ENCODE assay signal across 11 mouse cellular contexts in genomic region chr11:53522930-53523329, GRCm38 (mm10). TPM values are rescaled to one million over a fixed set of nuclear protein-coding genes. Genes with fewer than 3 reads are reported as not detected.
DNase-seq lines count a peak whose midpoint lies in the region; TF ChIP-seq lines count a peak whose summit lies in the region.
"Had no signal": no experiment of that assay in that cellular context is flagged by ENCODE, and none has a peak within 500 bp of the region (broad histone marks: within the 10 kb centered on the region; RNA-seq: fewer than 3 reads in every experiment).

No protein-coding gene starts in this region.

- H3K27ac ChIP-seq in layer of hippocampus, adult 2 months, result peak overlapping the region; percentile 93
- peak overlapping the region; percentile 99 for H3K27ac ChIP-seq in left cerebral cortex, adult 2 months
- H3K27ac ChIP-seq: kidney, postnatal 0 days; midbrain, embryonic 13.5 days had no signal

- TF ChIP-seq CTCF in layer of hippocampus, adult 2 months (conservative IDR thresholded peaks at IDR 0.05), result no peak
- TF ChIP-seq CTCF in left cerebral cortex, adult 2 months (IDR thresholded peaks at IDR 0.05), result no peak

- peak overlapping the region; percentile 26; the same call in 1 of the 2 replicates for H3K4me3 ChIP-seq in layer of hippocampus, adult 2 months
- peak overlapping the region; percentile 21; the same call in 1 of the 2 replicates for H3K4me3 ChIP-seq in left cerebral cortex, adult 2 months
- H3K4me3 ChIP-seq: midbrain, embryonic 13.5 days had no signal

- intact Hi-C loops in left cerebral cortex, adult 2 months (cut with DNase I), result no loop called here
- intact Hi-C loops in heart, postnatal 14 days (cut with DNase I), result no loop called here

- peak; percentile 64 to 77 for DNase-seq in layer of hippocampus, adult 2 months (ENCODE audit: low spot score in 2 of 2)
- no peak for DNase-seq in layer of hippocampus, adult 9-10 months (ENCODE audit: low spot score)
- DNase-seq in cerebellum, postnatal 14 days, result peak; percentile 76 to 84
- DNase-seq in left cerebral cortex, adult 2 months (ENCODE audit: extremely low spot score in 1 of 2, low spot score in 2 of 2), result peak; percentile 59 to 69
- DNase-seq in right cerebral cortex, postnatal 14 days, result peak; percentile 58
- DNase-seq in adrenal gland, adult (ENCODE audit: inconsistent age in 2 of 2, low spot score in 1 of 2), result no peak
- DNase-seq in heart, postnatal 14 days, result no peak
- DNase-seq: thymus, postnatal 36 days had no signal

RNA-seq across cellular contexts. Expression of gene Sept8, which starts 3.9 kb away (rescaled TPM):
- 100 to 1,000 TPM; 240 to 254 TPM for total RNA-seq in layer of hippocampus, adult 2 months (2021)
- 100 to 1,000 TPM; 304 to 314 TPM for total RNA-seq in left cerebral cortex, adult 2 months (2021)
- total RNA-seq in heart, postnatal 14 days (2021), result 10 to 100 TPM; 42.1 TPM

RNA-seq across cellular contexts. Expression of gene Sowaha, which starts 42.9 kb away (rescaled TPM):
- total RNA-seq in layer of hippocampus, adult 2 months (2021), result 100 to 1,000 TPM; 137 to 142 TPM
- total RNA-seq in left cerebral cortex, adult 2 months (2021), result 10 to 100 TPM; 68.8 to 83.8 TPM
- under 1 TPM; 0.07 TPM for total RNA-seq in heart, postnatal 14 days (2021)

RNA-seq across cellular contexts. Expression of gene Gm9945, which starts 43.0 kb away (rescaled TPM):
- total RNA-seq in layer of hippocampus, adult 2 months (2021), result 1 to 10 TPM; 2.5 to 3.4 TPM
- 1 to 10 TPM; 1.8 to 2.2 TPM for total RNA-seq in left cerebral cortex, adult 2 months (2021)
- not detected for total RNA-seq in heart, postnatal 14 days (2021)
- total RNA-seq: common myeloid progenitor, adult 5-6 weeks had no signal

RNA-seq across cellular contexts. Expression of gene Kif3a, which starts 44.2 kb away (rescaled TPM):
- total RNA-seq in layer of hippocampus, adult 2 months (2021), result 100 to 1,000 TPM; 130 to 133 TPM
- 100 to 1,000 TPM; 127 to 131 TPM for total RNA-seq in left cerebral cortex, adult 2 months (2021)
- total RNA-seq in heart, postnatal 14 days (2021), result 1 to 10 TPM; 9.6 to 9.9 TPM

RNA-seq across cellular contexts. Expression of gene Gm9837, which starts 52.7 kb away (rescaled TPM):
- total RNA-seq in layer of hippocampus, adult 2 months (2021), result under 1 TPM in 1 of 2 experiments, not detected in 1; 0.52 TPM
- under 1 TPM in 1 of 2 experiments, not detected in 1; 0.84 TPM for total RNA-seq in left cerebral cortex, adult 2 months (2021)
- total RNA-seq in heart, postnatal 14 days (2021), result not detected
- total RNA-seq: common myeloid progenitor, adult 5-6 weeks had no signal

Comparison
In these comparisons a context has a peak if more than half of its experiments do, and no peak if none do; other contexts are left out.
1. DNase-seq: peak in layer of hippocampus, adult 2 months (2 of 2), cerebellum, postnatal 14 days (2 of 2), left cerebral cortex, adult 2 months (2 of 2) and right cerebral cortex, postnatal 14 days (single experiment); none in layer of hippocampus, adult 9-10 months (single experiment), adrenal gland, adult (0 of 2) and heart, postnatal 14 days (0 of 2).
2. RNA of gene Sept8, which starts 3.9 kb away (total RNA-seq): 304 to 314 TPM in left cerebral cortex, adult 2 months and 240 to 254 TPM in layer of hippocampus, adult 2 months; 42.1 TPM in heart, postnatal 14 days; every median in the first group is over 4 times any median in the second.
3. RNA of gene Sowaha, which starts 42.9 kb away (total RNA-seq): 137 to 142 TPM in layer of hippocampus, adult 2 months and 68.8 to 83.8 TPM in left cerebral cortex, adult 2 months; 0.07 TPM in heart, postnatal 14 days; every median in the first group is over 10 times any median in the second.